Mouse (Mus musculus): ENCODE measurements around the gene Timm50.

- no peak for TF ChIP-seq FLI1 (IDR thresholded peaks at IDR 0.05; ENCODE audit: low read length)
- no peak for TF ChIP-seq GATA1 (IDR thresholded peaks at IDR 0.05; ENCODE audit: borderline replicate concordance, low read length)
These were observed 34.6 kb downstream of the Timm50 start for GRCm38 (mm10) chr7:28277237-28277614.

Data from megakaryocyte, embryonic 14.5 days (primary cell).